Mouse (Mus musculus): ENCODE measurements around the gene Nmnat2. TPM values are rescaled to one million over a fixed set of nuclear protein-coding genes. Genes with fewer than 3 reads are reported as not detected.
A peak's percentile ranks its signal among the peaks of the same experiment; 100 is the strongest.

The Nmnat2 gene
- polyA plus RNA-seq, 1 experiment from 2014 or later = 8.7 TPM

- no peaks in the 10 kb centered on the region for H3K36me3 ChIP-seq (replicated peaks)
- H3K27ac ChIP-seq = no peak overlapping the region
- H3K4me3 ChIP-seq = no peak overlapping the region
- WGBS = 36% methylated on average over 12 of the region's 12 CpGs
- DNase-seq (ENCODE audit: extremely low spot score, low spot score) = no peak
- no peaks in the 10 kb centered on the region for H3K9me3 ChIP-seq
- H3K4me1 ChIP-seq = peaks cover 72% of the 10 kb centered on the region
- H3K27me3 ChIP-seq (ENCODE audit: poor library complexity, severe bottlenecking) = peaks cover 51% of the 10 kb centered on the region
Observed at GRCm38 (mm10) chr1:153094226-153095076, 139.7 kb downstream of the Nmnat2 start.

- WGBS = 36% methylated on average over 6 of the region's 6 CpGs
- H3K4me3 ChIP-seq = no peak overlapping the region
- H3K9me3 ChIP-seq = no peaks in the 10 kb centered on the region
- no peak overlapping the region for H3K27ac ChIP-seq
- H3K27me3 ChIP-seq (ENCODE audit: poor library complexity, severe bottlenecking) = peaks cover 46% of the 10 kb centered on the region
- peaks cover 72% of the 10 kb centered on the region for H3K4me1 ChIP-seq
- H3K36me3 ChIP-seq (replicated peaks) = no peaks in the 10 kb centered on the region
- DNase-seq (ENCODE audit: extremely low spot score, low spot score) = no peak
Observed at GRCm38 (mm10) chr1:153095328-153095727, 140.5 kb downstream of the Nmnat2 start.

- H3K4me1 ChIP-seq = peaks cover 70% of the 10 kb centered on the region
- 8% methylated on average over 16 of the region's 16 CpGs for WGBS
- peak overlapping the region; percentile 56; the same call in 1 of the 2 replicates for H3K27ac ChIP-seq
- no peaks in the 10 kb centered on the region for H3K9me3 ChIP-seq
- no peaks in the 10 kb centered on the region for H3K36me3 ChIP-seq (replicated peaks)
- no peak for DNase-seq (ENCODE audit: extremely low spot score, low spot score)
- H3K4me3 ChIP-seq = no peak overlapping the region
- peaks cover 39% of the 10 kb centered on the region for H3K27me3 ChIP-seq (ENCODE audit: poor library complexity, severe bottlenecking)
Observed at GRCm38 (mm10) chr1:153095826-153096727, 141.3 kb downstream of the Nmnat2 start.

GRCm38 (mm10) chr1:153097017-153097675, 142.4 kb downstream of the Nmnat2 start:
- peaks cover 64% of the 10 kb centered on the region for H3K4me1 ChIP-seq
- peaks cover 37% of the 10 kb centered on the region for H3K27me3 ChIP-seq (ENCODE audit: poor library complexity, severe bottlenecking)
- no peaks in the 10 kb centered on the region for H3K9me3 ChIP-seq
- no peak for DNase-seq (ENCODE audit: extremely low spot score, low spot score)
- 84% methylated on average over 6 of the region's 6 CpGs for WGBS
- H3K27ac ChIP-seq = no peak overlapping the region
- no peak overlapping the region for H3K4me3 ChIP-seq
- no peaks in the 10 kb centered on the region for H3K36me3 ChIP-seq (replicated peaks)

- no peak for DNase-seq (ENCODE audit: extremely low spot score, low spot score)
- peak overlapping the region; percentile 7; the same call in 1 of the 2 replicates for H3K27ac ChIP-seq
Observed at GRCm38 (mm10) chr1:153098586-153098985, 143.8 kb downstream of the Nmnat2 start.

GRCm38 (mm10) chr1:153100912-153101311, 146.1 kb downstream of the Nmnat2 start:
- 51% methylated on average over 9 of the region's 9 CpGs for WGBS
- Histone ChIP-seq H3K27ac (0 out of 2 replicates have a peak overlapping the region, but pooled peaks have one; percentile 20), H3K4me1 (peaks cover 29% of the 10 kb centered on the region), H3K9me3 (no peaks in the 10 kb centered on the region), H3K36me3 (replicated peaks) (no peaks in the 10 kb centered on the region), H3K27me3 (ENCODE audit: poor library complexity, severe bottlenecking) (peaks cover 7% of the 10 kb centered on the region; the same call in 1 of the 2 replicates), H3K4me3 (no peak overlapping the region)
- no peak for DNase-seq (ENCODE audit: extremely low spot score, low spot score)

More at GRCm38 (mm10) chr1:153098586-153098985, 143.8 kb downstream of the Nmnat2 start:
- Histone ChIP-seq H3K9me3 (no peaks in the 10 kb centered on the region), H3K27me3 (ENCODE audit: poor library complexity, severe bottlenecking) (peaks cover 28% of the 10 kb centered on the region), H3K36me3 (replicated peaks) (no peaks in the 10 kb centered on the region), H3K4me3 (no peak overlapping the region), H3K4me1 (peaks cover 51% of the 10 kb centered on the region)
- WGBS = 54% methylated on average over 11 of the region's 11 CpGs

GRCm38 (mm10) chr1:153101327-153101880, 146.6 kb downstream of the Nmnat2 start:
- 0 out of 2 replicates have a peak overlapping the region, but pooled peaks have one; percentile 20 for H3K27ac ChIP-seq
- no peaks in the 10 kb centered on the region for H3K36me3 ChIP-seq (replicated peaks)
- H3K4me3 ChIP-seq = no peak overlapping the region
- WGBS = 40% methylated on average over 9 of the region's 9 CpGs
- peak; percentile 30 for DNase-seq (ENCODE audit: extremely low spot score, low spot score)
- peaks cover 24% of the 10 kb centered on the region for H3K4me1 ChIP-seq
- H3K27me3 ChIP-seq (ENCODE audit: poor library complexity, severe bottlenecking) = peaks cover 2% of the 10 kb centered on the region; the same call in 1 of the 2 replicates
- no peaks in the 10 kb centered on the region for H3K9me3 ChIP-seq

- 96% methylated on average over 17 of the region's 17 CpGs for WGBS
- Histone ChIP-seq H3K9me3 (no peaks in the 10 kb centered on the region), H3K4me1 (peaks cover 16% of the 10 kb centered on the region), H3K36me3 (replicated peaks) (no peaks in the 10 kb centered on the region), H3K4me3 (no peak overlapping the region), H3K27me3 (ENCODE audit: poor library complexity, severe bottlenecking) (no peaks in the 10 kb centered on the region), H3K27ac (no peak overlapping the region)
- DNase-seq (ENCODE audit: extremely low spot score, low spot score) = no peak
Observed at GRCm38 (mm10) chr1:153102296-153103185, 147.7 kb downstream of the Nmnat2 start.

GRCm38 (mm10) chr1:153103186-153103554, 148.4 kb downstream of the Nmnat2 start:
- Histone ChIP-seq H3K4me1 (peaks cover 15% of the 10 kb centered on the region), H3K27me3 (ENCODE audit: poor library complexity, severe bottlenecking) (no peaks in the 10 kb centered on the region), H3K4me3 (no peak overlapping the region), H3K36me3 (replicated peaks) (no peaks in the 10 kb centered on the region), H3K9me3 (no peaks in the 10 kb centered on the region), H3K27ac (no peak overlapping the region)
- no peak for DNase-seq (ENCODE audit: extremely low spot score, low spot score)
- WGBS = 98% methylated on average over 7 of the region's 8 CpGs

GRCm38 (mm10) chr1:153104804-153105203, 150.0 kb downstream of the Nmnat2 start:
- DNase-seq (ENCODE audit: extremely low spot score, low spot score) = no peak
- no peaks in the 10 kb centered on the region for H3K27me3 ChIP-seq (ENCODE audit: poor library complexity, severe bottlenecking)
- no peak overlapping the region for H3K4me3 ChIP-seq
- H3K27ac ChIP-seq = no peak overlapping the region
- no peaks in the 10 kb centered on the region for H3K36me3 ChIP-seq (replicated peaks)
- WGBS = 84% methylated on average over 12 of the region's 12 CpGs
- peaks cover 6% of the 10 kb centered on the region for H3K4me1 ChIP-seq
- H3K9me3 ChIP-seq = no peaks in the 10 kb centered on the region

GRCm38 (mm10) chr1:153107866-153108265, 153.1 kb downstream of the Nmnat2 start:
- Histone ChIP-seq H3K27ac (no peak overlapping the region), H3K36me3 (replicated peaks) (no peaks in the 10 kb centered on the region), H3K4me3 (no peak overlapping the region), H3K27me3 (ENCODE audit: poor library complexity, severe bottlenecking) (no peaks in the 10 kb centered on the region), H3K9me3 (no peaks in the 10 kb centered on the region), H3K4me1 (no peaks in the 10 kb centered on the region)
- 83% methylated on average over 7 of the region's 7 CpGs for WGBS
- no peak for DNase-seq (ENCODE audit: extremely low spot score, low spot score)

All from forebrain, embryonic 10.5 days (tissue).